Mouse (Mus musculus): ENCODE results near the gene Csn1s2a.
"Not testable (repeated sequence)": the region's sequence is repeated elsewhere in the genome, so short reads cannot be mapped to it uniquely, and the experiment has no call there.

Gene Csn1s2a

DNA sequence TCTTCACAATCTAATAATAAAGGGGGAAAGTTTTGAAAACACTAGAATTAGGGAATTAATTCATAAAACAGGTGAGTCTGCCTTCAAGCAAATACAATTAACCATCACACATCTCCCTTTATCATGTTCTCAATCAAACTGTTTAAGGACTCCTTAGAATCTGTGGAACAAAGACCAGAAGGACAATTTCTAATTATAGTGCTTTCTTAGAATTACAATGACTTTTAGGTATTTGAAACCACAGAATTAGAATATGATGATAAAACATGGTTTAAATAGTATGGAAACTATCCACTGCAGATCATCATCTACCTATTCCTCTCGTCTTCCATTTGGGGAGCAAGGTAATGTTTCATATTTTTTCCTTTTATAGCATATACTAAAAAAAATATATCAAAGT is at the start of gene Csn1s2a:
Gene Csn1s2a (plus strand): TSS at position 301 of the 400 bp plus-strand sequence.
- in situ Hi-C loops (cut with MboI; ENCODE audit: low sequenced_read_pairs), result no loop called here

DNA sequence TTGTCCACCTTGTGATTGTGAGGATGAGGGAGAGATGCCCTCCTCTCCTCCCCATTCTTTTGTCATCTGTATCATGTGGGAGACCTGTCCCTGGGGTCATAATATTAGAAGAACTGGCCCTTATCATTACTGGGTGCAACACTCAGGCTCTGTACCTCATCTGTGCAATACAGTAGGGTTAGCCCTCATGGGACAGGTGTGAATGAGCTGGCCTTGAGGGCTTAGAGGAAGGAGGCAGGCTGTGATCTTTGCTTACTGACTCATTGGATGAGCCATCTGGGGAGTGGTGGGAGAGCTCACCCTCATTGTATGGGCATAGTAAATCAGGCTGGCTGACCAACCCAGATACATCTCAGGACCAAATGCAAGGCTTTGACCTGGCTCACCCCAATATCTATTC is 39.5 kb upstream of the Csn1s2a start:
- in situ Hi-C loops (cut with MboI; ENCODE audit: low sequenced_read_pairs), result no loop called here

DNA sequence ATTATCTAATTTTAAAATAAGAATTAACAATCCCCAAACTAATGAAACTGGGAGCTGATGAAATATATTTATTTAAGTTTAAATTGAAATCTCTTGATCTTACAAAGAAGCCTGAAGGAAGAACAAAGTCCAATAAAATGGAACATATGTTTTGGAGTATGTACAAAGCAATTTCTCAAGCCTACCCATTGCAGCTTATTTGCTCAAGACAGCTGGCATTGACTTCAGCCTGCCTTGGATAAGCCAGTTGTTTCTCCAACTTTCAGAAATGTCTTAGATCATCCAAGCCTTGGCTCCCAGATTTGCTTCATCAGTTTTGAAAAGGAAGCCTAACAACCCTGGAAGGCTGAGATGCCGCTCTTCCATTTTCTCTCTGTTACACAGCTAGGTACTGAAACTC is 20.9 kb upstream of the Csn1s2a start:
- in situ Hi-C loops (cut with MboI; ENCODE audit: low sequenced_read_pairs), result no loop called here

DNA sequence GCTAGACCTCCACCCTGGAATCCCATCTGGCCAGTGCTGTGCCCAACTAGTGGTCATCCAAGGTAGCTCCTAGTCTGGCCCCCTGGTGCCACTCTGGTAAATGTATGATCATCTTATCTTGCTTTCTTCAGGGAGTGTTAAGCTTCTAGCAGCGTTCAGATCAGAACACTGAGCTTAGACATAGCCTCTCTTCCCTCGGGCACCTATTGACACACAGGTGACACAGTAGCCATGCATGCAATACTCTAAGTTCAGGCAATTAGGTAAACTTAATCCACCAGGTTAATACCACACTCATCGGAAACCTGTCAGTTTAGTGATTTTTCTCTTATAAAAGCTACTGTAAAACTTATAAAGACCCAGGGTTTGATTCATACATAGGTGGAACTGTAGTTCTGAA is 9.8 kb upstream of the Csn1s2a start:
- in situ Hi-C loops (cut with MboI; ENCODE audit: low sequenced_read_pairs), result no loop called here

- in situ Hi-C loops (cut with MboI; ENCODE audit: low sequenced_read_pairs), result not testable (repeated sequence)
These were observed 2.2 kb upstream of the Csn1s2a start for GRCm38 (mm10) chr5:87772151-87772550.

DNA sequence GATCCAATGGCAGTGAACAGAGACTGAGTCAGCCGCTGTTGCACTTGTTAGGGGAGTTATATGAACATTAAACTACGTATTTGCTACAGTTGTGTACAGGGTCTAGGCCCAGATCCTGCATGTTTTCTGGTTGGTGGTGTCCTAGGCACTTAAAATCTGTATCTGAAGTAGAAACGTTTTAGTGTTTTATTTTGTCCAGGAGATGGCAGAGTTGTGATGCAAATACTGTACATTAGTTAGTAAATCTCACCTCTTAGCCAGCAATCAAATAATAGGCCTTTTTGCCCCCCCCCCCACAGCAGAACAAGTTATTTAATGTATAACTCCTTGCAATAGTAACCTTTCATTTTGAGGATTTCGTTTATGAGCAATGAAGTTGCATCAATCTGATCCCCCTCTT is 8.4 kb downstream of the Csn1s2a start:
- in situ Hi-C loops (cut with MboI; ENCODE audit: low sequenced_read_pairs), result no loop called here

DNA sequence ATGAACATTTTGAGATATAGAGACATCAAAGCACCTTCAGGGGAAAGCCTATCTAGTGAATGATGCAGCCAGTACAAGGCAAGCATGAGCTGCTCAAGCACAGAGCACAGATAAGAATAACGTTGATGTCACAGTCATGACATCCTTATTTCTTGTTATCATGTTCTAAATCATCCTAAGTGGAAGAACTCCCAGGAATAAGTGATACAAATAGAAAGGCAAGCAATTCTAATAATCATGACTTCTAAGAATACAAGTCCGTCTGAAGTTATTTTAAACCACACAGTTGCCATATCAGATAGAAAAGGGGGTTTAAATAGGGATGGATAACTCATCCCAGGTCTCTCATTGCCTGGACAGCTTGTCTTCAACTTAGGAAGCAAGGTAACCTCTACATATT is 33.4 kb downstream of the Csn1s2a start, which contains the start of gene Csn1s2b:
Gene Csn1s2b (plus strand): TSS at position 301 of the 400 bp plus-strand sequence.
- in situ Hi-C loops (cut with MboI; ENCODE audit: low sequenced_read_pairs), result no loop called here

- in situ Hi-C loops (cut with MboI; ENCODE audit: low sequenced_read_pairs), result no loop called here
These were observed 34.9 kb downstream of the Csn1s2a start for GRCm38 (mm10) chr5:87809253-87809652.

DNA sequence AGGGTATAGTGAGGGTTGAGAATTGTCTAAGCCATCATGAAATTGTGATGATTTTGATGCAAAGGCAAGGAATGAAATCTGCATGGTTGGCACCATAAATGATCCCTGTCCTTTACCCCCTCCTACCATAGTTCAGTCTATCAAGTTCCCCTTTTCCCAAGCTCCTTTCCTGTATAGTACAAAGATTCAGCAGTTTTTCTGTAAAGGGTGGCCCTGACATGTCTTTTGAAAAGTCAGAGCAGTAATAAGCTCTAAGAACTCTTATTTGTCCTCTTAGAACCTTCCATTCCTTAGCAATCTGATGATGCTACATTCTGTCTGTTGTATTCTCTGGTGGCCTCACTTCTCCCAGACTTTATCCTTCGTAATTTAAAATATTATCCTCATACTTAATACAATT is 51.0 kb downstream of the Csn1s2a start, which contains the start of gene Prr27:
Gene Prr27 (plus strand): TSS at position 301 of the 400 bp plus-strand sequence.
- in situ Hi-C loops (cut with MboI; ENCODE audit: low sequenced_read_pairs), result no loop called here

Measured in CH12F3 (cell line).